Mouse (Mus musculus) olfactory bulb, adult 2 months (tissue): ENCODE data around the gene Smim4. TPM values are rescaled to one million over a fixed set of nuclear protein-coding genes. Genes with fewer than 3 reads are reported as not detected.

Experiments used
- H3K27ac ChIP-seq: fragments of 200-500 bp; 2 replicates; pipeline ENCODE4 v1.5.1; 2012; ENCODE audit warnings: low read depth, low read length; ENCODE audit not compliant: insufficient read depth
- H3K4me1 ChIP-seq: fragments of 200-500 bp; 2 replicates; pipeline ENCODE4 v1.6.1; 2012; ENCODE audit warnings: low read length; ENCODE audit not compliant: control insufficient read depth, insufficient read depth
- H3K4me3 ChIP-seq: fragments of 200-500 bp; 2 replicates; pipeline ENCODE4 v1.5.1; 2012; ENCODE audit warnings: mild to moderate bottlenecking, low read depth, low read length, moderate library complexity; ENCODE audit not compliant: insufficient read depth
- CTCF ChIP-seq: fragments of 200-500 bp; IDR thresholded peaks from 2 replicates; pipeline ENCODE4 v1.5.1; 2012; ENCODE audit warnings: low read depth, mild to moderate bottlenecking, low read length, moderate library complexity; ENCODE audit not compliant: insufficient read depth
- POLR2A ChIP-seq: fragments of 200-500 bp; IDR thresholded peaks from 2 replicates; pipeline ENCODE4 v1.6.1; 2012; ENCODE audit warnings: mild to moderate bottlenecking, low read depth, low read length, moderate library complexity; ENCODE audit not compliant: insufficient read depth
- WGBS: fragments of 180-500 bp; shearing (Covaris S2); methylation state at CpG from one replicate; pipeline ENCODE4 v1.1.7; 2018; 5-methylcytosine and 5-hydroxymethylcytosine counted together
- polyA plus RNA-seq: library from polyadenylated mRNA; stranded (reverse); fragments of >200 nt; gene quantifications from 2 replicates; pipeline ENCODE4 v1.2.4, GENCODE M21; 2012; ENCODE audit warnings: low replicate concordance; ENCODE audit not compliant: missing spikeins, insufficient read depth, insufficient read length

Smim4 gene
- polyA plus RNA-seq = not detected in 2 replicates

DNA sequence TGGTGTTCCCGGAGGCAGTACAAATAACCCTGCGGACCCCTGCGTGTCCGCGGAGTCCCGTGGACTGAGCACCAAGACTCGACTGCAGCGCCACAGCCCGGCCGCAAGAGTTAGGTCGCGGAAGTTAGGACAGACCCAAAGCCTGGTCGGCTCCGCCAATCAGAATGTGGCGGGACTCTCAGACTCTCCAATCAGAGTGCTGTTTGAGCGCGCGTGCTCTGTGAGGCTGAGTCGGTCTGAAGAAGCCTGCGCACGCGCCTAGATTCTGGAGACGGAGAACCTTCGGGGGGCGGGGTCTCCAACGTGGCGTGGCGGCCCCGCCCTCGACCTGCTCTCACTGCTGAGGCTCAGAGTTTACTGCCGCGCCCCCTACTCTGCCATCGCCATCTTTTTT, at the start of gene Smim4:
Smim4 (minus strand) TSS at position 131 of the 394 bp plus-strand sequence.
- under 1% methylated on average over 33 of the region's 33 CpGs for WGBS
- TF ChIP-seq CTCF = peak; percentile 44; the same call in 1 of the 2 replicates
- peak; percentile 84 for TF ChIP-seq POLR2A
- Histone ChIP-seq H3K4me3 (peak within 1 kb of the TSS; percentile 67), H3K27ac (peak within 1 kb of the TSS; percentile 27), H3K4me1 (peaks cover 30% of the 10 kb centered on the region)

- H3K27ac ChIP-seq = no peak overlapping the region
- WGBS = 94% methylated on average over 5 of the region's 5 CpGs
- no peak overlapping the region for H3K4me3 ChIP-seq
- no peaks in the 10 kb centered on the region; the same call in 1 of the 2 replicates for H3K4me1 ChIP-seq
- TF ChIP-seq CTCF (no peak), POLR2A (no peak)
These were observed 49.0 kb upstream of the Smim4 start for GRCm38 (mm10) chr14:31177715-31178114.

- H3K4me1 ChIP-seq = no peaks in the 10 kb centered on the region; the same call in 1 of the 2 replicates
- no peak for TF ChIP-seq POLR2A
- no peak for TF ChIP-seq CTCF
- H3K27ac ChIP-seq = no peak overlapping the region
- no peak overlapping the region for H3K4me3 ChIP-seq
- 88% methylated on average over 16 of the region's 16 CpGs for WGBS
These were observed 48.5 kb upstream of the Smim4 start for GRCm38 (mm10) chr14:31177287-31177686.

- no peak for TF ChIP-seq POLR2A
- no peak for TF ChIP-seq CTCF
- no peak overlapping the region for H3K27ac ChIP-seq
- peaks cover 7% of the 10 kb centered on the region for H3K4me1 ChIP-seq
- WGBS = 84% methylated on average over 7 of the region's 7 CpGs
- H3K4me3 ChIP-seq = no peak overlapping the region
These were observed 44.8 kb upstream of the Smim4 start for GRCm38 (mm10) chr14:31173537-31173936.

GRCm38 (mm10) chr14:31172781-31173455, 44.2 kb upstream of the Smim4 start:
- no peak for TF ChIP-seq CTCF
- no peak for TF ChIP-seq POLR2A
- WGBS = 80% methylated on average over 18 of the region's 18 CpGs
- no peak overlapping the region for H3K4me3 ChIP-seq
- H3K4me1 ChIP-seq = peaks cover 7% of the 10 kb centered on the region
- no peak overlapping the region for H3K27ac ChIP-seq

GRCm38 (mm10) chr14:31171821-31172220, 43.1 kb upstream of the Smim4 start:
- TF ChIP-seq POLR2A = no peak
- no peak for TF ChIP-seq CTCF
- WGBS = 94% methylated on average over 15 of the region's 15 CpGs
- Histone ChIP-seq H3K27ac (no peak overlapping the region), H3K4me1 (peaks cover 7% of the 10 kb centered on the region), H3K4me3 (no peak overlapping the region)

DNA sequence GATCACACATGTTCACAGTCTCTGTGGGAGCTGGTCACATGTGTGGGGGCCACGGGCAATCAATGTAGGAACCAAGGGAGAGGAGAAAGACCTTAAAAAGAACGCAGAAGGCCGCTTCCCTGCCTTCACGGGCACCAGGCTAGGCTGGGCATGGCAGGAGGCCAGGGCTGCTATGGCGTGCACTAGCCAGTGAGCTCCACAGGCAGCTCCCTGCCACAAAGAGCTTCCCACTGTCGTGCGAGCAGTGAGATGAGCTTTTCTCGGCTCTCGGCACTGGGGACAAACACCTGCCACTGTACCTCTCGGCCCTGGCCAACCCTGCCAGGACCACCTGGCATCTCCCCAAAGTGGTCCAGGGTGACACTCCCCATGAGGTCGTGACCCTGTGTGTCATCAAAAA, 42.6 kb upstream of the Smim4 start:
- TF ChIP-seq POLR2A (no peak), CTCF (no peak)
- 54% methylated on average over 11 of the region's 11 CpGs for WGBS
- Histone ChIP-seq H3K4me3 (no peak overlapping the region), H3K27ac (no peak overlapping the region), H3K4me1 (peaks cover 9% of the 10 kb centered on the region)

GRCm38 (mm10) chr14:31170963-31171362, 42.2 kb upstream of the Smim4 start:
- Histone ChIP-seq H3K4me3 (no peak overlapping the region), H3K4me1 (peaks cover 12% of the 10 kb centered on the region), H3K27ac (no peak overlapping the region)
- no peak for TF ChIP-seq POLR2A
- TF ChIP-seq CTCF = no peak
- WGBS = 68% methylated on average over 13 of the region's 13 CpGs

DNA sequence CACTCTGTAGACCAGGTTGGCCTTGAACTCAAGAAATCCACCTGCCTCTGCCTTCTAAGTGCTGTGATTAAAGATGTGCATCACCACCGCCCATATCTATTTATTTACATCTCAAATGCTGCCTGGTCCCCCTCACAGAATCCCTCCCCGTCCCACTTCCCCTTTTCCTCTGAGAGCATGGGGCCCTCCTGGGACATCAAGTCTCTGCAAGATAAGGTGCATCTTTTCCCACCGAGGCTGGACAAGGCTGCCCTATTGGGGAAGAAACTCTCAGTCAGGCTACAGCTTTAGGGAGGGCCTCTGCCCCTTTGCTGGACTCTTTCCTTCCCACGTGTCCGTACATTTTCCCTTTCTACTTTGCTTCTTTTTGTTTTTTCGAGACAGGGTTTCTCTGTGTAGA, 40.8 kb upstream of the Smim4 start:
- Histone ChIP-seq H3K4me1 (peaks cover 12% of the 10 kb centered on the region), H3K27ac (no peak overlapping the region), H3K4me3 (no peak overlapping the region)
- TF ChIP-seq POLR2A = no peak
- no peak for TF ChIP-seq CTCF
- 80% methylated on average over 6 of the region's 6 CpGs for WGBS
